Mouse (Mus musculus): ENCODE data around the gene Cenps.

Cenps gene

DNA sequence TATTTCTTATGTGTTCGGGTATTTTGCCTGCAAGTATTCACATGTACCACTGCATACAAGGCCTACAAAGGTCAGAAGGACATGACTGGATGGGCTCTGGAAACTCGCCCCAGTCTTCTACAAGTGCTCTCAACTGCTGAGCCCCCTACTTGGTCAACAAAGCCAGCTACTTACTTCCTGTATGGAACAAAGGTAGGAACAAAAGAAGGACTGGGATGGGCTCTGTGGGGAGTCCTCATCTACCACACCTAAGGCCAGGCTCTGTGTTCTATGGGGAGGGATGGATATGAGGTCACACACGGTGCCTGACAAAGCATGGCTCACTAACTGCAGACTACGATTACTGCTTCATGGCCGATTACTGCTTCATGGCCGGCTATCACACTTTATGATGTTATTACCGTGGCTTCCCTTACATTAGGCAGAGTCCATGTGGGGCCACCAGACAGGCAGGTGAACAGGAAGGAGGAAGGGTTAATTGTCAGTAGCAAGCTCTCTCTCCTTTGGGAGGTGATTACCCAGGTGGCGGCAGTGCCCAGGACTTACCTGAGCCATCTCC lies 20.1 kb upstream of the Cenps start:
- DNase-seq (ENCODE audit: low spot score), result no peak

DNA sequence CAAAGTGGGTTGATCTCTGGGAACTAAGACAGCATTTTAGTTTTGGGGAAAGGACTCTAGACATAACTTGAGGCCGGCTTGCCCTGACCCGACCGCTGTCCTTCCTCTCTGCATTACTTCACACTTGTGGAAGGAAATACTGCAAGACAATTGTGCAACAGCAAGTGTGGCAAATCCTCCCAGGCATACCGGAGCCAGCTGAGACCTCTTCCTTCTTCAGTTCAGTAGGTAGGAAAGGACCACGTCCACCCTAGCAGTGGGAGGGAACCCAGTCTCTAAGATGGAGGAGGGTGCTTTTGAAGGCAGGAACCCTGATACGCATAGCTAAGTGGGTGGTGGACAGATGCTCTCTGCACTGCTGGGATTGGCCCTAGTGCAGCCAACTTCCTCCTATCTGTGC lies 18.3 kb upstream of the Cenps start:
- DNase-seq (ENCODE audit: low spot score), result no peak

DNA sequence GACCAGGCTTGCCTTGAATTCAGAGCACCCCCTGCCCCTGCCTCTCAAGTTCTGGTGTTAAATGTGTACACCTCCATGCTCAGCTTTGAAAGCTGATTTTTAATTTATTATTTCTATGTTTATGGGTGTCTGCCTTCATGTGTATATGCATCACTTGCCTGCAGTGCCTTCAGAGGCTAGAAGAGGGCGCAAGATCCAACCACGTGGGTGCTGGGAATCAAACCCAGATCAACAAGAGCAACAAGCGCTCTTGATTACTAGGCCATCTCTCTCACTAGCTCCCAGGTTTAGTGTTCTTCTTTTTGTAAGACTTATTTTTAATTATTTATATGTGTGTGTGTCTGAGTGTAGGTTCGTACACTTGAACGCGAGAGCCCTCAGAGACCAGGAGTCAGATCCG lies 17.4 kb upstream of the Cenps start:
- no peak for DNase-seq (ENCODE audit: low spot score)

DNA sequence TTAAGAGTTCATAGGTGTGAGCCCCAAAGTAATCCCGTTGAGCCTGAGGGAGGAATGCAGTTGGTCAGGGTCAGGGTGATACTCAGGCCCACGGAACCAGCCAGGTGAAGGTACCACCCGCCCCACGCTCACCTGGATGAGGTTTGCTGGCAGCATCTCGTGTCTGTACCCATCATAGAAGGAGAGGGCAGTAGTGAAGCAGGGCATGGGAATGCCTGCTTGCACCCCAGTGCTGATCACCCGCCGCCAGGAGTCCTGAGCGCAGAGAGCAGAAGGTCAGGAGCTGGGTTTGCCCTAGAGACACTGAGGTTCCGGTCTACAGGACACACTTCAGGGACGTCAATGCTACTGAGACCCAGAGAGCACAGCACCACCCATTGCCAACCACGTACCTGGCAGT lies 13.3 kb upstream of the Cenps start:
- no peak for DNase-seq (ENCODE audit: low spot score)

DNA sequence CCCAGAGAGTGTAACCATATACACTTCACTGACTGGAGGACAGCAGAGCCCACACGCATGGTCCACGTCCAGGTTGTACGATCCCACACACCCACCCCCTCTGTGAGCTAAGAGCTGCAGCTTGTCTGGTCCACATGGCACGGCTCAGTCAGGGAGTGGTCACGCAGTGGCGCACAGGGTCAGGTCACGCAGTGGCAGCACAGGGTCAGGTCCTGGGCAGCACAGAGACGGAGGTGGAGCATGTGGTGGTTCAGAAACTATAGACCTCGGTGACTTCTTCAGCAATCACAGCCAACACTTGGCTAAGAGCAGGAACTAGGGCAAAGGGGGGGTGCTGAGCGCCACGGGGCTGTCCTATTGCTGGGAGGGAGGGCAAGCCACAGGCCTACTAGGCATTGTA lies 12.8 kb upstream of the Cenps start:
- no peak for DNase-seq (ENCODE audit: low spot score)

DNA sequence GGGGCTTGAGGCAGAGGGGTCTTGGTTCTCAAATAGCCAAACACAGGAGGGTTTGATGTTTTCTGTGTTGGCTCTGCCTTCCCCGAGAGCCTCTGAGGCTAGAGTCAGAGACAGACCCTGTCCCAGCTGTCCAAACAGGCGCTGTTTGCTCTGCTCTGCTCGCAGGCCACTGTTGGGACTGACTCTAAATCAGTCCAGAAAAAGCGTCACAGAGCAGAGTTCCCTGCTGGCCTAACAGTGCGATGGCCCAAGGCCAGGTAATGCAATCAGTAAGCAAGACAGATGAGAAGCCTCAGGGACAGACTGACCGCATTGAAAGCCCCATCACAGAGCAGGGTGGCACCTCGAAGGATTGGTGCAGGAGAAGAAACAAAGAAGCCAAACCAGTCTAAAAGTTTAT lies 12.2 kb upstream of the Cenps start:
- peak; percentile 22 for DNase-seq (ENCODE audit: low spot score)

DNA sequence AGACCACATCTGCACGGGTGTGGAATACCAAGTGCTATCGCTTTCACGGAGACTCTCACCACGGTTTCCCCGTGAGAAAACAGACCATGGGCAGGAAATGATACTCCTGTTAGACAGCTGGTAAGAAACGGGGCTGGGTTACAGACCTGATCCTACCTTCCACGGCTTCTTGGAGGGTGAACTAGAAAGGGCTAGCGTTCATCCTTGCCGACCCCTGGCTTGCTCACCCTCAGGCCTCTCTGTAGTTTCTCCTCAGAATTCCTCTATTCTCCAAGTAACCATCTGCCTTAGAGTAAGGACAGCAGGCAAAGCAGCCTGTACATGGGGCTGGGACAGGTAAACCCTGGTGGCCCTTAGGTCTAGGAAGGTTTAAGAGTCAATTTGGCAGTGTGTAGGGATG lies 11.8 kb upstream of the Cenps start:
- no peak for DNase-seq (ENCODE audit: low spot score)

DNA sequence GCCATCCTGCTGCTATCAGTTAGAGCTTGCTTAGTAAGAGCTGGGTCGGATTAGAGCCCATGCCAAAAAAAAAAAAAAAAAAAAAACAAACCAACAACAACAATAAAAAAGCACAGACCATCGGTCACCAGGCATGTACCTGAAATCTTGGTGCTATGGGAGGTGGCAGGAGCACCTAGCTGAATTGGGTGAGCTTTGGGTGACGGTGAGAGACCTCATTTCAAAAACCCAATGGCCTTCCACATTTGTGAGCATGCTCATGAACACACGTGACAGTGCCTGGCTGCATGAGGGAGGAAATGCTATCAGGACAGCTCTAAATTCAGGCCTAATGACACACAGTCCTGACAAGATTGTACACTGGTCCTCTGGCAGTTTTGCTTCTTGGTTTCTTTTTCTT lies 10.7 kb upstream of the Cenps start:
- no peak for DNase-seq (ENCODE audit: low spot score)

DNA sequence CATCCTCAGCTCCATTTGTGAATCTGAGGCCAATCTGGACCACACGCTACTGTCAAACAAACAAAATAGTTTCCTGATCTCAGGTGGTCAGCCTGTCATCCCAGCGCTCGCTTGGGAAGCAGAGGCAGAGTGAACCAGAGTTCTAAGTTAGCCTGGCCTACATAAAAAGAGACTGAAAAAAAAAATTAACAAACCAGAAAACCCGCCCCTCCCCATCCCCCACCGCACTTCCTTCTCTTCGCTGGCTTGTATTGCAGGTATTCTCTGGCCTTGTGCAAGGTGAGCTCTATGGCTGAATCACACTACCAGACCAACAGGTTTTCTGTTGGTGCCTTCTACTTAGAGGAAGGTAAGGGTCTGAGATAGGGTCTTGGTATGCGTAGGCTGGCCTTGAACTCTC lies 10.1 kb upstream of the Cenps start:
- no peak for DNase-seq (ENCODE audit: low spot score)

DNA sequence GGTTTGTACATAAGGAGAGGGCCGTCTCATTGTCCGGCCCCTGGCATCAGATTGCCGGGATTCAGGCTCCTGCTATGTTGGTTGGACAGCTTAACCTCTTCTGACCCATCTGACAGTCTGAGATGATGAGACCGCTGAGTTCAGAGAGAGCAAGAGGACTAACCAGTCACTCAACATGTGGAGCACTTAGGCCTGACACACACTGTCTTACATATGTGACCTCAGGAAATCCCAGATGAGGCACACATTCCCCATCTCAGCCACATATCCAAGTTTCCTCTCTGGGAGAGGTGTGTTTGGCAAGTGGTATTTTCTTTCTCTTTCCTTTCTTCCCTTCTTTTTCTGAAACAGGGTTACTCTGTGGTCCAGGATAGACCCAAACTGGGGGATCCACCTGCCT lies 7.7 kb upstream of the Cenps start:
- no peak for DNase-seq (ENCODE audit: low spot score)

DNA sequence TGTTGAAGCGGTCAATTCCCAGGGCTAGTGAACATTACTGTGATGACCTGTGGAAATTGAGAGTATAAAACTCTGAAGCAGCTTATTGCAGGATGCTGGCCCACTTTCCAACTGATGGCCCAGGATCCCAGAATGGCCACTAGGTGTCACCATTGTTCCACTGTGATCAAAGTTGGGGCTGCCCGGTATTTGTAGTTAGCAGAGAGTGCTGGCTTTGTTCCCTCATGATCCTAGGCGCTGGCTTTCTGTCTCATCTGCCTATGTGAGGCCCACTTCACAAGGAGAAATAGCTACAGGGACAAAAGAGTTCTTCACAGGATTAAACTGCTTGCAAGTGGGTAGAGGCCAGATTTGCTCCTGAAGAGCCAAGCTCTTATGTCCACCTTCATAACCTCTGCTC lies 7.0 kb upstream of the Cenps start:
- peak; percentile 47 for DNase-seq (ENCODE audit: low spot score)

DNA sequence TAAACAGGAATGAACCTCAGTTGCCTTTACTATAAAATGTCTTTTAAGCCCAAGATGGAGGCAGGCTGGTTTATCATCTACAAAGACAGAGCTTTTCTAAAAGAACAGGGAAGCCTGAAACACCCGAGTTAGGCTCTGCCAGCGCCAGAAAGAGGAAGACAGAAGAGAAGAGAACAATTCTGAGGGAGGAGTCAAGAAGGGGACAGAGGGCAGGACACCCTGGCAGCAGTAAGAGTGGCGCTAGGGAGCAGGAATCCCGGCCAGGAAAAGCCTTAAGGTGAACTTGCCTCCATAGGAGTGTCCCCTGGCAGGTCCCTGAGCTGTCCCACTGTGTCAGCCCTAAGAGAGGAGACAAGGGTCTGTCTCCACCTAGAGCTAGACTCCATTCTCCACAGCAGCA lies 6.2 kb upstream of the Cenps start:
- no peak for DNase-seq (ENCODE audit: low spot score)

DNA sequence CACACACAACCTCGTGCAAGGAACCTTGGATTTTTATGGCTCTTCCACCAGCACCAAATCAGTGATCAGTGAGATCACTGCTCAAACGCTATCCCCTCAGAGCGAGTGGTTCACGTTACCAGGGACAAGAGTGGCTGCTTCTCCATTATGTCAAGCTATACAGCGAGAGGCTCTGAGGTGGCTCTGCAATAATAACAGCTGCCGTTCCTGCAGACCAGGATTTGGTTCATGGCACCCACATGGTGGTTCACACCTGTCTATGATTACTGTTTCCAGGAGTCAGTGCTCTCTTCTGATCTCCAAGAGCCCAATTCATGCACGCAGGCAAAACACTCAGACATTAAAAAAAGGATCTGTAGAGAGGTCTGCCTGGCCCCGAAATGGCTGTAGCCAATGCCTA lies 1.1 kb upstream of the Cenps start:
- DNase-seq (ENCODE audit: low spot score), result no peak

DNA sequence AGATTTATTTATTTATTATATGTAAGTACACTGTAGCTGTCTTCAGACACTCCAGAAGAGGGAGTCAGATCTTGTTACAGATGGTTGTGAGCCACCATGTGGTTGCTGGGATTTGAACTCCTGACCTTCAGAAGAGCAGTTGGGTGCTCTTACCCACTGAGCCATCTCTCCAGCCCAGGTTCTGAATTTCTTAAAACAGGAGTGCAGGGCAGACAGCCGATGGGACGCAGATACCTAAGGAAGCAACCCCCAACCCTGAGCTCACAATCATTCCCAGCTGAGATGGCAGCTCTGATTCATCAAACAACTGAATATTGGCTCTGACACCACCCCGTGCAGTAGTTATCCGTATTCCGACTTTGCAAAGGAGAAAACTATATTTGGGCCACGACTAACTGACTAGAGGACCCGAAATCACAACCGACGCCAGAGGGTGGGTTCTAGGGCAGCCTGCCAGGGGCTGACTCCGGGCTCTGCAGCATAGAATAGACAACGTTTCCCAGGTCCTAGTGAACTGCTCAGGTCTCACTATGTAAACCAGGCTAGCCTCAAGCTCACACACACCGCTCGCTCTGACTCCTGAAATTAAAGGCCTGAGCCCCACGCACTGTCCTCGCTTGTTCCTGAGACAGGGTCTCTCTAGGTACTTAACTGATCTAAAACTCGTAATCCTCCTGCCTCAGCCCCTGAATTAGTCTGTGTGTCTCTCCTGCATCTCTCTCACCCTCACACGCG lies 1.1 kb downstream of the Cenps start:
- no peak for DNase-seq (ENCODE audit: low spot score)

DNA sequence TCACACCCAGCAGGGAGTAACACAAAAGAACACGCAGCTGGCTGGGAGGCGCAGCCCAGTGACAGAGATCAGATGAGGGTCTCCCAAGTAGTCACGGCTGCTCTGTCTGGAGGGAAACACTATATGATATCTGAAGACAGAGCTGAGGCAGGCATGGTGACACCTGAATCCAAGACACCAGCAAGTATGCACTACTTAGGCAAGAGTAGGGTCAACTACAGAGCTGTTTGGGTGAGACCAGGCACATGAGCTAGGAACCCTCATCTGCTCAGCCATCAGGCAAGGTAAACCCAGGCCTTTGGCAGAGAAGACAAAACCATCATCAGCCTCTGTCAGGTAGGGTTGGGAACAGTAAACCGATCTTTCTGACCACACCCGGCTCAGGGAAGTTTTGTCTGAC lies 4.0 kb downstream of the Cenps start:
- DNase-seq (ENCODE audit: low spot score), result no peak

DNA sequence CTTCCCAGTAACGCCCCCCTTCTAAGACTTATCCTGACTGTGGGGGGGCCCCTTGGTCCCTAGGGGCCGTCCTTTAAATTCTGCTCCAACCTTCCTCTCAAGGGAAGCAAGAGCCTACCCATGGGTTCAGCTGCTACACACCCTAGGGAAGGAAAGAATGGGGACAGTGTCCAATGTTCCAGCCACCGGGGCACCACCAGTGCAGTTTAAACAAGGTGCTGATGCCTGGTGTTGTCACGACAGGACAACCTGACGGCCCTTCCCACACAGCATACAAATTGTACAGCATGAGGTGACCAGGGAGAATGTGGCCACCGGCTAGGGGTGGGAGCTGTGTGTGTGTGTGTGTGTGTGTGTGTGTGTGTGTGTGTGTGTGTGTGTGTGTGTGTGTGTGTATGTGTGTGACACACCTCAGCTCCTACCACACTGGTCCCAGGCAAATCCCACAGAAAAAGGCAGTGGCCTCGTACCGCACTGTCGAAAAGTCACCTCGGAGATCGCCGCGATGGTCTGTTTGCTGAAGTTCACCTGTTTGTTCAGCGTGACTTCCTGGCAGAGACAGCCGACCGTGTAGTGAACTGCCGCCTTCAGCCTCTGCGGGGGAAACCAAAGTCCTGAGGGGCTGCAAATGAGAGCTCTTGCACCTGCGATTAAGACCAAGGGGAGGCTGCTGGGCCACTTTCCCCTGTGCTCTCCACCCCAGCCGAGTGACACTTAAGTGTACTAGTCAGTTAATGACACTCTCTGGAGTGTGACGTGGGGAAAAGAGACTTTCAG lies 5.5 kb downstream of the Cenps start:
- DNase-seq (ENCODE audit: low spot score), result no peak

DNA sequence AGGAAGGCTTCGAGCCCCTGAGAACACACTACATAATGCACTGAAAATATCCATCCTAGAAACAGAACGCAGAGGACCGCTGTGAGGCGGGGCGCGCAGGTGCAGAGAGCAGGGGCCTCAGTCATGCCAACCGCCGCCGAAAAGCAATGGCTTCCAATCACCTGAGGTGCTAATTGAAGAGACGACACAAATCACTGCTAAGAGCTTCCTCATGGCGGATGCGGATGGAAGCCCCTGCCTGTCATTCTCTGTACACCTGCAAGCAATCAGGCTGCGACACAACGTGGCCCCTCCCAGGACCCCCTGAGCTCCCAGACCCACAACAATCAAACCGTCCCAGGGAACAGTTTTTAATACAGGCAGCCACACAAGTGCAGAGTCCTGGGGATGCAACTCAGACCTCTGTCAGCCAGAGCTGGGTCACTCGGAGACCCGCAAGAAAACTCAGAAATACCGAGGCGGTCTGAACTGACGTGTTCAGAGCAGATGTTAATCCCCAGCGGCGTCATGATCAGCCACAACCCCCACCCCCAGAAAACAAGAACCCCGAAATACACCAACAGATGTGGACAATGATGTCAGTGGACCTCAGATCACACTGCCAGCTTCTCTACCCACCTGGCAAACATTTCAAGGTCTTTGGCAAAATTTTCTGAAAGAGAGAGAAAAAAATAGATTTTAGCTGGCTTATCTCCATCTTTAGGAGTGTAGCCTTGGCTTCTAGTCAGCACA lies 6.2 kb downstream of the Cenps start:
- DNase-seq (ENCODE audit: low spot score), result no peak

DNA sequence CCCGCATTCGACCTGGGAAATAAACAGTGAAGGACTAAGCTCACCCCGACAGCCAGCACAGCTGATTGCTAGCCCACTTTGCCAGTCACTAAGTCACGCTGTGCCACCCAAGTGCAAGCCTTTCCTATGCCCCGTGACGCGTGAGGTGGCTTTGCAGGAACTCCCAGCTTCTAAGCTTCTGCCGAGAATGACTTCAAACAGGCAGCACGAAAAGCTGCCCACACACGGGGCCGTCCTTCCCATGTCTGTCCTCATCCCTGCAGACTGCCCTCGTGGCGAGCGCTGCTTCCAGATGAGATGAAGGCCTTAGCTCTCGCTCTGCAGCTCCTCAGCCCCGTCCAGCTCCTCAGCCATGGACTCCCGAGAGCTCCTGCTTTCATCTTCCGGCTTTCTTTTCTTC lies 9.0 kb downstream of the Cenps start:
- no peak for DNase-seq (ENCODE audit: low spot score)

DNA sequence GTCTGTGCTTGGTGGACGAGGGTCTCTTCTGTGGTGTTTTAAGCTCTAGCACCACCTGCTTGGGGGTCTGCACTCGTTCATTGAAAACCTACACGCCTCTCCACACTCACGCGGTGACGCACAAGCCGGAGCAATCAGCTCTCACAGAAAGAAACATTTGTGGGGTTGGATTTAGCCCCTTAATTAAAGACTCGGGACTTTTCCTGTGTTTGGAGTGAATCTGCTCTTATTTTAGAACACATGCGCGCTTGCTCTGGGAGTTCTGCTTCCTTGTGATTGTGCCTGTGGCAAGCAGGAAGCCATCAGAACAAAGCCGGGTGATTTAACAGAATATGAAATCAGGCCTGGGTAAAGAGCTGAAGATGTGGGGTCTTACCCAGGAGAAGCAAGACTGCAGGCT lies 10.8 kb downstream of the Cenps start, which contains the start of gene Cort:
Cort (minus strand) TSS at position 101 of the 400 bp plus-strand sequence.
- no peak for DNase-seq (ENCODE audit: low spot score)

DNA sequence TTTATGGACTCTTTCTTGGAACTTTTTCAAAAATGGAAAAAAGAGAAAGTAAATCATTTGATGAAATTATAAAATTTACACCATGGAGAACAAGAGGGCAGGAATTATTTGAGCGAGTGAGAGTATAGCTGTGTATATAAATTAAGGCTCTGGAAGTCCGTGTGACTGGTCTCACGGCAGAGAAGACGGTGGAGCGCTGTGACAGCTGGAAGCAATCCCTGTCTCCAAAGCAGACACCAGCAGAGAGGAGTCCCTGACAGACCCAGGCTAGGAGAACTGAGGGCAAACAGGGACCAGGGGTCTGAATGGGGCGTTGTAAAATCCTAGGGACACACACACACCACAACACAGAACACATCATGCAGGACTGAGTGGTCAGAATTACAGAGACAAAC lies 11.3 kb downstream of the Cenps start:
- no peak for DNase-seq (ENCODE audit: low spot score)

DNA sequence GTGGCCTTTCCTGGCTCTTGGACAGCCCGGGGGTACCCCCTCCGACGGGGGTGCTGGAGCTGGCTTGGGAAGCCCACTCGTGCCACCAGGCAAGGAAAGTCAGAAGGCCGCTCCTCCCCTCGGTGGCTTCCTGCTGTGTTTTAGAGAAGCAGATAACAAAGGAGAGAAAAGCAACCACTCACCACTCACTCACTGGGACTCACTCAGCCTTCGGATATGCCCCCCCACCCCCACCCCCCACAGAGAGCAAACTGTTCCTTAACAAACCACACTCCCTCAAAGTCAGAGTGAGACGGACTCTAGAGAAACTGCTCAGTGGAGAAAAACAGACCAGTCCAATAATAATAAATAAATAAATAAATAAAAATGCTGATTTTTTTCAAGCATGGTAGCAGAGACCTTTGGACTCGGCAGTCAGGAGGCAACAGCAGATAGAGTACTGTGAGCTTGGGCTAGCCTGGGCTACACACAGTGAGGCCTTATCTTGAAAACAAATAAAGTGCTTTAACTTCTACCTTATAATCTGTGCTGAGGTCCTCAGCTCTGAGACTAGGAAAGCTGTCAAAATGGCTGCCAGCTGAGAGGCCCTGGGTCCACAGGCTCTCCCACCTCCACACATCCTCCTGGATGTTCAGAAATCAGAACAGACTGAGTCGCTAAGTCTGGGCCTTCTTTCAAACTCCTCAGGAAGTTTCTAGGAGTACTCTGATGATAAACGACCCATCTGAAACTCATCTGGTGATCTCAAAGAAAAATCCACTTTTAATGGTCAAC lies 11.9 kb downstream of the Cenps start:
- DNase-seq (ENCODE audit: low spot score), result no peak

DNA sequence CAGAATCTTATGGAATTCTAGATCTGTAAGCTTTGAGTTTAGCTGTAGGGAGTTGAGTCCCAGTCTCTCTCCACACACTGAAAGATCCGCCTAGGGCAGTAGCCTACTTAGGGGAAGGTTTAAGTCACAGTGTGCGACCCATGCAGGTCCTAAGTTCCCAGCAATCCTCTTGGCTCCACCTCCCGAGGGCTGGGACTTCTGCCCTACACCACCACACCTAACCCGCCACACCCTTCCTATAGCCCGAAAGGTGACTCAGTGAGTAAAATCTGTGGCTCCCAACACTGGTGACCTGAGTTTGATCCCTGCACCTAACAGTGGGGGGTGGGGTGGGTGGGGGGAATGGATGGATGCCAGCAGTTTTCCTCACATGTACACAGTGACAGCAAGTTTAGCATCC lies 14.0 kb downstream of the Cenps start:
- DNase-seq (ENCODE audit: low spot score), result no peak
